Mouse (Mus musculus) heart, embryonic 16.5 days (tissue): Measurements from ENCODE around the gene Nudt16. TPM values are rescaled to one million over a fixed set of nuclear protein-coding genes. Genes with fewer than 3 reads are reported as not detected.
"Not testable (repeated sequence)": the region's sequence is repeated elsewhere in the genome, so short reads cannot be mapped to it uniquely, and the experiment has no call there.

Experiments
- ATAC-seq: fragments of 200-750 bp; cut with Nextera tagmentation; replicated peaks from 2 replicates; pipeline ENCODE4 v1.8.0; 2017; ENCODE audit warnings: moderate number of reproducible peaks; ENCODE audit not compliant: insufficient read depth, low FRiP score; ENCODE audit errors: extremely low read depth
- H3K27ac ChIP-seq: fragments of 300-500 bp; sonication (generic); 2 replicates; pipeline ENCODE4 v1.5.1; 2014; ENCODE audit warnings: mild to moderate bottlenecking, low read length, control low read depth, moderate library complexity
- H3K27me3 ChIP-seq: fragments of 300-500 bp; sonication (generic); 2 replicates; pipeline ENCODE4 v1.6.1; 2014; ENCODE audit warnings: low read length, mixed read lengths; ENCODE audit not compliant: control insufficient read depth, insufficient read depth
- H3K36me3 ChIP-seq: fragments of 300-500 bp; sonication (generic); 2 replicates; pipeline ENCODE4 v1.6.1; 2014; ENCODE audit not compliant: control insufficient read depth, insufficient read depth
- H3K4me1 ChIP-seq: fragments of 300-500 bp; sonication (generic); 2 replicates; pipeline ENCODE4 v1.6.1; 2014; ENCODE audit warnings: low read length, mixed read lengths; ENCODE audit not compliant: control insufficient read depth, insufficient read depth
- H3K4me2 ChIP-seq: fragments of 300-500 bp; sonication (generic); 2 replicates; pipeline ENCODE4 v1.6.1; 2014; ENCODE audit warnings: low read depth, mild to moderate bottlenecking, control low read depth, low read length
- H3K4me3 ChIP-seq: fragments of 300-500 bp; sonication (generic); 2 replicates; pipeline ENCODE4 v1.5.1; 2014; ENCODE audit warnings: mild to moderate bottlenecking, control low read depth, low read length
- H3K9ac ChIP-seq: fragments of 300-500 bp; sonication (generic); 2 replicates; pipeline ENCODE4 v1.6.1; 2014; ENCODE audit warnings: low read length, control low read depth
- H3K9me3 ChIP-seq: fragments of 300-500 bp; sonication (generic); replicated peaks from 2 replicates; pipeline ENCODE4 v1.6.1; 2016; ENCODE audit warnings: low read length; ENCODE audit not compliant: control insufficient read depth
- WGBS: fragments of 180-500 bp; shearing (Covaris S2); extraction: QIAGEN DNeasy Blood & Tissue Kit; methylation state at CpG from one replicate; pipeline ENCODE4 v1.1.7; 2014; 5-methylcytosine and 5-hydroxymethylcytosine counted together
- polyA plus RNA-seq: library from polyadenylated mRNA; unstranded; fragments of >200 nt; fragmentation: Nextera tagmentation; extraction: Ambion mirVana; gene quantifications from 2 replicates; pipeline ENCODE4 v1.2.1, GENCODE M21; 2015

Nudt16 gene
- polyA plus RNA-seq: 10.8 and 12.5 TPM in 2 replicates

- H3K9me3 ChIP-seq: no peaks in the 10 kb centered on the region
- H3K4me2 ChIP-seq: peak within 1 kb of the TSS; percentile 72
- peak within 1 kb of the TSS; percentile 78 for H3K9ac ChIP-seq
- under 1% methylated on average over 60 of the region's 60 CpGs for WGBS
- no peaks in the 10 kb centered on the region for H3K36me3 ChIP-seq
- peak within 1 kb of the TSS; percentile 68 for H3K27ac ChIP-seq
- peak; percentile 98 for ATAC-seq
- peaks cover 8% of the 10 kb centered on the region; the same call in 1 of the 2 replicates for H3K4me1 ChIP-seq
- no peaks in the 10 kb centered on the region for H3K27me3 ChIP-seq
- H3K4me3 ChIP-seq: peak within 1 kb of the TSS; percentile 68
These were observed at the start of gene Nudt16 for GRCm38 (mm10) chr9:105131253-105132001. TSS of gene Nudt16 (minus strand) at chr9:105131824.

DNA sequence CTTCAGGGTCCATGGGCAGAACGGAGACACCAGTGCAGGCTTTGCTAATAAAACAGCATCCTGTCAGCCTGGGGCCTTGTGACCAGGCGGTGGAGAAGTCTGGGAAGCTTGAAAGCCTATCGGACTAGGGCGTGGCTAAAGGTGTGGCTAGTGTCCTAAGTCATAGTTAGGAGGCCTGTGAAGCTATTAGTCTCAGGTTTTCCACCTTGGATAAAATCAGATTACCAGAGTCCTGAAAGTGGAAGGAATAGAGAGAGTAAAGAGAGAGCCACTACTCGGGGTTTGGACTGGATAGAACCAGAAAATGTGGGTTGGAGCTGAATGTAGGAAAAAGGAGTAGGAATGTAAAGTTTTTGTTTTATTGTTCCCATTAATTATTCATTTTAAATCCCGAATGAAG, 13.4 kb upstream of the Nudt16 start, which contains the start of gene 1700080E11Rik:
Gene 1700080E11Rik (minus strand): TSS at position 101 of the 400 bp plus-strand sequence.
- H3K4me3 ChIP-seq: no peak within 1 kb of the TSS
- no peaks in the 10 kb centered on the region for H3K4me1 ChIP-seq
- H3K4me2 ChIP-seq: no peak within 1 kb of the TSS
- no peak for ATAC-seq
- WGBS: 70% methylated on average over 6 of the region's 6 CpGs
- H3K27me3 ChIP-seq: no peaks in the 10 kb centered on the region
- H3K27ac ChIP-seq: no peak within 1 kb of the TSS
- no peaks in the 10 kb centered on the region for H3K9me3 ChIP-seq
- H3K9ac ChIP-seq: no peak within 1 kb of the TSS
- H3K36me3 ChIP-seq: no peaks in the 10 kb centered on the region

GRCm38 (mm10) chr9:105139204-105139603, 7.6 kb upstream of the Nudt16 start:
- no peak overlapping the region for H3K4me2 ChIP-seq
- WGBS: 62% methylated on average over 6 of the region's 6 CpGs
- no peaks in the 10 kb centered on the region for H3K27me3 ChIP-seq
- H3K9me3 ChIP-seq: no peaks in the 10 kb centered on the region
- no peak for ATAC-seq
- H3K4me1 ChIP-seq: no peaks in the 10 kb centered on the region
- H3K9ac ChIP-seq: no peak overlapping the region
- H3K4me3 ChIP-seq: no peak overlapping the region
- no peak overlapping the region for H3K27ac ChIP-seq
- H3K36me3 ChIP-seq: no peaks in the 10 kb centered on the region

DNA sequence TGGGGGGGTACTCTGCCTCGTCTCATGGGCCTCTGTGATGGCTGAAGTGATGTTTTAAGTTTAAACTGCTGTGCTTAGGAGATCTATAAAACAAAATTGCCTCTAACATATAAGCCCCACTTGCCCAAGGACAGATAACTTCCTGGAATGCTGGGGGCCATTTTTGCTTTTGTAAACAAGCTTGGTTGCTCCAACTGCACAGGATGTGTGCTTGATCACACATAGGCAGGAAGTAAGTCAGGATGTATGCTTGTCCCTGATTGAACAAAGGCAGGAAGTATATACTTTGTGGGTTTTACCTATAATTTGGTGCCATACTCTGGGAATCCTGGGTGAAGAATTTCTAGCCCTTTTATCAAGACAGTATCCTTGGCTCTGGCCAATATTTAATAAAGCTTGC, 4.8 kb upstream of the Nudt16 start:
- no peak for ATAC-seq
- no peaks in the 10 kb centered on the region for H3K9me3 ChIP-seq
- 39% methylated on average over 1 of the region's 1 CpGs for WGBS
- H3K36me3 ChIP-seq: no peaks in the 10 kb centered on the region
- H3K4me2 ChIP-seq: no peak overlapping the region
- H3K9ac ChIP-seq: no peak overlapping the region
- H3K27ac ChIP-seq: no peak overlapping the region
- no peaks in the 10 kb centered on the region for H3K27me3 ChIP-seq
- H3K4me3 ChIP-seq: no peak overlapping the region
- peaks cover 3% of the 10 kb centered on the region; the same call in 1 of the 2 replicates for H3K4me1 ChIP-seq

GRCm38 (mm10) chr9:105134536-105134935, 2.9 kb upstream of the Nudt16 start:
- Histone ChIP-seq H3K27ac (no peak overlapping the region), H3K4me2 (no peak overlapping the region), H3K9me3 (no peaks in the 10 kb centered on the region), H3K4me3 (no peak overlapping the region), H3K4me1 (peaks cover 8% of the 10 kb centered on the region; the same call in 1 of the 2 replicates), H3K27me3 (no peaks in the 10 kb centered on the region), H3K9ac (no peak overlapping the region), H3K36me3 (no peaks in the 10 kb centered on the region)
- WGBS: 79% methylated on average over 5 of the region's 5 CpGs
- ATAC-seq: no peak

DNA sequence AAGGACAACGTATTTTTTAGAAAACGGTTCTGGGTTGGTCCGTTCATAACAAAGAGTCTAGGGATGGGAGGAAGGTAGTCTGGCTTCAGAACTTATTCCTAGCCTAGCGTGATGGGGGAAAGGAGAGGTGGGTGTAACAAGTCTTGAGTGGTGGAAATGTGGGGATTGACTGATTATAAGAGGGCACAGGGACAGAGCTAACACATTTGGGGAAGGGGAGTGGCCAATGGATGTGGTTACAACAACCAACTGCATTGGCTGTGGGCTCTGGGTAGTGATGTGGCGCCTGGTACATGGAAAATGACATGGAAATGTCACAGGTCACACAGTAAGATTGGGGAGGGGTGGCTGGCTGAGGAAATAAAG, 361 bp upstream of the Nudt16 start:
- peak; percentile 11; the same call in 1 of the 2 replicates for ATAC-seq
- H3K9ac ChIP-seq: peak overlapping the region; percentile 48; the same call in 1 of the 2 replicates
- H3K36me3 ChIP-seq: no peaks in the 10 kb centered on the region
- H3K9me3 ChIP-seq: no peaks in the 10 kb centered on the region
- H3K4me2 ChIP-seq: peak overlapping the region; percentile 72
- WGBS: 26% methylated on average over 5 of the region's 5 CpGs
- H3K27ac ChIP-seq: no peak overlapping the region
- H3K4me1 ChIP-seq: peaks cover 8% of the 10 kb centered on the region; the same call in 1 of the 2 replicates
- peak overlapping the region; percentile 68 for H3K4me3 ChIP-seq
- no peaks in the 10 kb centered on the region for H3K27me3 ChIP-seq

DNA sequence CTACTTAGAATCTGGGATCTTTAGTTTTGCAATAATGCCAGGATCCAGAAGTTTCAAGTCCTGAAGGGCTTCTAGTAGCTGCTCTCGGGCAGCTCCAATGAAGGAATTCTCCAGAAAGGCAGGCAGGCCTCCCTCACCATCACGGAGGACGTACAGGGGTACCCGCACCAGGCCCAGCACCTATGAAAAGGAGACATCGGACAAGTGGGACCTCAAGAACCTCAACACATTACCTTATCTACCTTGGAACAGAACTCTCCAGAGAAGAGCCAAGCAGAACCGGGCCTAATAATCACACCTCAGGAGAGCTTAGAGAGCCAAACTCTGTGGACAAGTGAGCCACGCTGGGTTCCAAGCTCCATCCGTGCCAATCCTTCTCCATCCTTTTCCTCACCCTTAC, 1.3 kb downstream of the Nudt16 start:
- Histone ChIP-seq H3K4me1 (peaks cover 8% of the 10 kb centered on the region; the same call in 1 of the 2 replicates), H3K9me3 (no peaks in the 10 kb centered on the region), H3K27me3 (no peaks in the 10 kb centered on the region), H3K4me2 (no peak overlapping the region), H3K36me3 (no peaks in the 10 kb centered on the region), H3K27ac (no peak overlapping the region), H3K4me3 (no peak overlapping the region), H3K9ac (no peak overlapping the region)
- no peak for ATAC-seq
- WGBS: 94% methylated on average over 8 of the region's 8 CpGs

DNA sequence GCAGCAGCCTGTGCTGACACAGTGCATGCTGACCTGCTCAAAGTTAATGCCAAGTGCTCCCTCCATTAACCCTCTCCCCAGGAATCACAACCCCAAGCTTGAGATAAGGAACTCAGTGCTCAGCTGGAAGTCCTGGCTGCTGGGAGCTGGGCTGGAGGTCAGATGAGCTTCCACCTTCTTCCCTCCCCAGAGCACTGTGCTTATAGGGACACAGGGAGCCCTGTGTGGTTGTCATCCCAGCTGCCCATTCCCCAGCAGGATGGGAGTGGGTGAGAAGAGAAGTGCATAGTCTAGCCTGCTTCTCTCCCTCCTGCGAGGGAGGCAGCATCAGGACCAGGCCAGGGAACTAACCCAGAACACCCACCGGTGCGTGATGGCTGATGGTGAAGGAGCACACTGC, 6.4 kb downstream of the Nudt16 start:
- H3K9me3 ChIP-seq, H3K4me2 ChIP-seq, H3K4me1 ChIP-seq, H3K27ac ChIP-seq, H3K36me3 ChIP-seq, H3K27me3 ChIP-seq, H3K9ac ChIP-seq, ATAC-seq, H3K4me3 ChIP-seq: not testable (repeated sequence)
- WGBS: 62% methylated on average over 3 of the region's 3 CpGs

- no peak overlapping the region for H3K9ac ChIP-seq
- no peak for ATAC-seq
- H3K4me3 ChIP-seq: no peak overlapping the region
- H3K27me3 ChIP-seq: no peaks in the 10 kb centered on the region
- H3K4me2 ChIP-seq: no peak overlapping the region
- no peaks in the 10 kb centered on the region for H3K36me3 ChIP-seq
- WGBS: 91% methylated on average over 5 of the region's 5 CpGs
- no peaks in the 10 kb centered on the region for H3K9me3 ChIP-seq
- no peak overlapping the region for H3K27ac ChIP-seq
- H3K4me1 ChIP-seq: no peaks in the 10 kb centered on the region
These were observed 27.7 kb downstream of the Nudt16 start for GRCm38 (mm10) chr9:105103893-105104292.
